Mouse (Mus musculus): ENCODE results near the gene Homer1.

Homer1 gene

DNA sequence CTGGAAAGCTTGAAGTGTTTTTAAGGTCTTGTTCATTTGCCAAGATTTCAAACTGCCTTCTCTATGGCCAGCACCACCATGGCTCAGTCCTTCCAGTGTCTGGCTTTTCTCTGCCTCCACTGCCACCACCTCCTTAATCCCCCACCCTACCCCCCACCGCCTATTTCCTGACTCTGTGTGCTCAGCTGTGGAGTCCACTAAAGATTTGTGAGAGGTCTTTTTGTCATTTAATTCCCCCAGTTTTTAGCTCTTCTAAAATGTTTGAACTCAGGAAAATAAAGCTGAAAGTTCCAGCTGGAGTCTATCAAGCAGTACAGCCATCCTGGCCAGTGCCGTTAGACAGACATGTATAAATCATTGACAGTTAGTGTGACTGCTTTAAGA is 89.8 kb downstream of the Homer1 start:
- DNase-seq (ENCODE audit: low read depth, low spot score): no peak

DNA sequence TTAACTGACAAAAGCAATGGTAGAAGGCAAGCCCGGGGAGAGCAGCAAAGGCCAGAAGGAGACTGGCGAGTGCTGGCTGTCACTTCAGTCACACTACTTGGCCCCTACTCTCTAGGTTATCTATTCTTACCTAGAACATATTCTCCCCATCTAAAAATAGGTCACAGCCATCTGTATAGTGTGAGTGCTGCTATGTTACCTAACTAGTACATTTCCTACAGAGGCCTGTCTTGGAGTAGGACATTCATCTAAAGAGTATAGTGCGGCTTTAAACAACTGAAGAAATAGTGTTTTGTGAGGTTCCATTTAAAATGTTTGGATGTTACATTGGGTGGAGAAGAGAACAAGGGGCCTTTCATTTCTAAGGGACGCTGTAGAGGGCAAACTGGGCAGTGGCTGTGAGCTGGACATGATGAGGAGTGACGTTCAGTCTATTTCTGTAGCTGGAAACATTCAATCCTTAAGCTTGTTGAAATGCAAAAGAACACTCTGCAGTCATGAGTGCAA is 100.3 kb downstream of the Homer1 start:
- peak; percentile 94 for DNase-seq (ENCODE audit: low read depth, low spot score)

DNA sequence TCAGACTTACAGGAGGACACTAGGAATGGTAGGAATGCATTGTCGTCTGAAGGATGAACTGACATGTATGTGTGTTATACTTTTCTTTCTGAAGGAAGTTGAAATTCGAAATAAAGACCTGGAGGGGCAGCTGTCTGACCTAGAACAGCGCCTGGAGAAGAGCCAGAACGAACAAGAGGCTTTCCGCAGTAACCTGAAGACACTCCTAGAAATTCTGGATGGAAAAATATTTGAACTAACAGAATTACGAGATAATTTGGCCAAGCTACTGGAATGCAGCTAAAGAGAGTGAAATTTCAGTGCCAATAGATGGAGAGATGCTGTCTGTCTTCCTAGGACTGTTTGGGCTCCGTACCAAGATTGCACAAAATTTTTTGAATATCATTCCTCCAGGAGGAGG is 102.5 kb downstream of the Homer1 start:
- peak; percentile 65 for DNase-seq (ENCODE audit: low read depth, low spot score)

DNA sequence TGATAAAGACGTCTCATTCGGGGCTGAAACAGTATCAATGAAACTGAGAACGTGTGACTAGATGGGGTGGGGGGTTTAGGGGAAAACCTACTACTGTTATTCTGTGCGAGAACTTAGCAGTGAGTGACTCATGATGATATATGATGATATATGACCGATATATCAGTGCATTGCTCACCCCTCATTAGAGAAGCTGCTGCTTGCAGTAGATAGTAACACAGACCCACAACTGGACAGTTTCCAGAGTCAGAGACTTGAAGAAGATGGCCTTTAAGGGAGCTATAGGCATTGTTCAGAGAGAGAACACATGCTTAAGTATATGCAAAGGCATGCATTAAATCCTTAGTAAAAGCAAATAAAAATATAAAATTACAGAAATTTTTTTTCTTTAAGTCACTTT is 107.4 kb downstream of the Homer1 start:
- DNase-seq (ENCODE audit: low read depth, low spot score): no peak

DNA sequence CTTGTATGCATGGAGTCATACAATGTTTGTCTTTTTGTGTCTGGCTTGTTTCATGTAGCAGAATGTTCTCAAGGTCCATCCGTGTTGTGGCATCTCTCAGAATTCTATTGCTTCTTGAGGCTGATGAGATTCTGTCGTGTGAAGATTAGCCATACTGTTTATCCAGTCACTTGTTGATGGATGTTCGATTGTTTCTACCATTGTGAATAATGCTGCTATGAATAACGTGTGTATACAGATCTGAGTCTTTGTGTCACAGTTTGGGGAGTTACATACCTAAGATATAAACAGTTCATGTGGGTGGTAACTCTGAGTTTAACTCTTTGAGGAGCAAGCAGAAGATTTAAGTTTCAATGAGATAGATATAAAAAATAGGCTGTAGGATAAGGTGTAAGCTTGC is 110.9 kb downstream of the Homer1 start:
- no peak for DNase-seq (ENCODE audit: low read depth, low spot score)

DNA sequence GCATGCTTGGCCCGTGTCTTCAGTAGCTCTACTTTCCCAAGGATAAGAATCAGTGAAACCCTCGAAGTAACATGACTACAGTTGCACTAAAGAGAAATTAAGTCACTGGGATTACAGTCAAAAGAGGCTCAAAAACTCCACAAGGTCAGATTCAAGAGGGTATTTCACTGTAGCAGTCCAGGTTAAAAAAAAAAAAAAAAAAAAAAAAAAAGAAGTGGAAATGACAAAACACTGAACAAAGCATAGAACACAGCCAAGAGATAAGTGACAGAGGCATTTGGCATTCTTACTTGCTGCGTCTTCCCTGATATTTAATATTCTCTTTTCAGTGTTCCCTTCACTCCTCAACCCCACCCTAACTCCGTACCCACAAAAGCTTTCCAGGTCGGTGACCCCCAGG is 115.6 kb downstream of the Homer1 start:
- no peak for DNase-seq (ENCODE audit: low read depth, low spot score)

DNA sequence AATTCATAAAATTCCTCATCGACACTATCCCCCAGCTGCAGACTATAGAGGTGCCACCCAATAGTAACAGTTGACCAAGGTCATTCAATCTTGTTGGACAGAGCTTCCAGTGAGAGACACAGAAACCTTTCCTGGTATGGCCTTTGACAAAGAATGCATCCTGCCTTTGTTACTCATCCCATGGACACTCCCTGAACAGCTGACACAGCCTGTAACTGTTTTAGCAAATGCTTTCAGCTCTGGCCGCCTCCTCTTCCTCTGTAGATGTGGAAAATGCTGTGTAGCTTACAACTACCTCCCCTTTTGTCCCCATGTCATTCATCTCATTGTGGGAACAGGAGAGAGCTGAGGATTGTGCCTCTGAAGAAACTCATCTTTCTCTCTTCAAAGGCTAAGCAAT is 118.9 kb downstream of the Homer1 start:
- DNase-seq (ENCODE audit: low read depth, low spot score): no peak

DNA sequence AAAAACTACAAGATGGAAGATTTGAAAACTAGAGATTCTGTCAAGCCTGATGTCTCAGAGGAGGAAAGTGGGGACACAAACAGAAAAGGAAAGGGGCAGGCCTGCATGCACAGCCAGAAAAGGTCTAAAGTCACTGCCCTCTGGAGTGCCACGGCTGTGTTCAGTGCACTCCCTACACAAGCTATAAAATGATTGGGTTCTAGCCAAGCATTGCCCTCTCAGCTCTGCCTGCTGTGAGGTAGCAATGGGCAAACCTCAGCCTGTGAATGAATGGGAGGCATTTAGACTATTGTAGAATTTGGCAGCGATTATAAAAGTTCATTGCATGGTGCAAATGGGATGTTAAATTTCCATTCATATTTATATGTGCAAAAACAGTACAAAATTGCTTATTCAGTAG is 120.3 kb downstream of the Homer1 start:
- DNase-seq (ENCODE audit: low read depth, low spot score): no peak

DNA sequence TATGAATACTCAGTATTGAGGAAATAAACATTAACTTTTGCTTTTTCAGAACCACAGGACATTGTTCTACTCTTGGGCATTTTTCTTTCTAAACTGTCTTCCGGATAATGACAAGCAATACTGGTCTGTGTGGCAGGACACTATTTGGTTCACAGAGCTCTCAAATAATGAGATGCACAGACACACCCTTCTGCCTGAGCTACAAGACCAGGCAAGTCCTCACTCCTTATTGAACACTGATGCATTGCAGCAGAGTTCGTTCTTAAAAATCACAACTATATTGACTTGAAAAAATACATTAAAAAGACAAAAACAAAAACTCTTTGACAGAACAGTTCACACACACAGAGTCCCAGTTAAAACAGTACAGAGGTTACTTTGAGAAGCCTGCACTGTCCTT is 123.8 kb downstream of the Homer1 start:
- DNase-seq (ENCODE audit: low read depth, low spot score): no peak

DNA sequence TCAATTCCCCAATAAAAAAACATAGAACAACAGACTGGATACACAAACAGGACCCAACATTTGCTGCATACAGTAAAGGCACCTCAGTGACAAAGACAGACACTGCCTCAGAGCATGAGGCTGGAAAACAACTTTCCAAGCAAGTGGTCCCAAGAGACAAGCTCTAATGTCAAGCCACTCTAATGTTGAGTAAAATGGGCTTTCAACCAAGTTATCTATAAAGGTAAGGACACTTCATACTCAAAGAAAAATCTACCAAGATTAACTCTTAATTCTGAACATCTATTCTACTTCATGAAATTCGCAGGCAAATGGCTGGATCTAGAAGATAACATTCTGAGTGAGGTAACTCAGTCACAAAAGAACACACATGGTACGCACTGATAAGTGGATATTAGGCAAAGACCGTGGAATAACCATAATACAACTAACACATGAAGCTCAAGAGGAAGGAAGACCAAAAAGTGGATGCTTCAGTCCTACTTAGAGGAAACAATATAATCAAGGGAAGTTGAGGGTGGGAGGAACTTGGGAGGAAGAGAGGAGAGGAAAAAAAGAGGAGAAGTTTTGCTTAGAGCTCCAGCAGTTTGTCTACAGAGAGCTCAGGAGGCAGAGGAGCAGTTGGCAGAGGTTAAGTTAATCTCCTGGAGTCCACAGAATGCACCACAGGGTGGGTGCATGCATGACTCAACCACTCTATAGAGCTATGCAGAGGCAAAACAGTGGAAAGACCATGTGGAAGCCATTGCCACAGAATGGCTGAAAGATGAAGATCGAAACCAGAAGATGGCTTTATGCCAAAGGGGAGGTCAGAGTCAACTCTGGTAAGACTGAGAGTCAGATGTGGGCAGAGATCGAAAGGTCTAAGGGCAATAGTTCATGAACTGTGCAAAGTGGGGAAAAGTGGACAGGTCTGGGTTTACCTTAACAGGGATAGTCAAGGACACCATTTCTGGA is 128.8 kb downstream of the Homer1 start:
- no peak for DNase-seq (ENCODE audit: low read depth, low spot score)

DNA sequence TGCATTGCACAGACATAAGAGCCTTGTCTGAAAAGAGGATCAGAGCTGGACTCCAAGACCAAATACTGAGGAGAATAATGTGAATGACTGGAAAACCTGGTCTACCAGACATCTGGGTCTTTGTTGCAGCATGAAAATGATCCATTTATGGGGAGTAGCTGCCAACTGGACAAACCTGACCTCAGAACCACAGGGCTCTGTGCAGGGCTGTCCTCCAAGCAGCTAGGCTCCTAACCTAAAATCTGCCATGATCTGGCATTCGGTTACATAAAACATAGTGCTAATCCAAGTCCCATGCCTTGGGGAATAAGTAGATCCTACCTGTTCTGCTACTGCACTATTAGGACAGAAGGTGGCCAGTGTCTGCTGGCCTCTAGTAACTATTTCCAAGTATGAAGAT is 129.8 kb downstream of the Homer1 start:
- DNase-seq (ENCODE audit: low read depth, low spot score): peak; percentile 48

DNA sequence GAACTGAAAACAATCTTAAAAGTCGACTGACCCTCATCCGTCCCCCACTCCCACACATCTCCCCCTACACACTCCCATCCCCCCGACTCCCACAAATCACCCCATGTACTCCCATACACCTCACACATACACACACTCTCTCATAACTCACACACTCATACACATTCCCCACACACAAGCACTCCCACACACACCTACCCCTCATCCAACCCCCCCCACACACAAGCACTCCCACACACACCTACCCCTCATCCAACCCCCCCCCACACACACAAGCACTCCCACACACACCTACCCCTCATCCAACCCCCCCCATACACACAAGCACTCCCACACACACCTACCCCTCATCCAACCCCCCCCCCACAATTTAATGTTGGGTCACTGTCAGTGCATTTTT is 140.7 kb downstream of the Homer1 start:
- DNase-seq (ENCODE audit: low read depth, low spot score): no peak

DNA sequence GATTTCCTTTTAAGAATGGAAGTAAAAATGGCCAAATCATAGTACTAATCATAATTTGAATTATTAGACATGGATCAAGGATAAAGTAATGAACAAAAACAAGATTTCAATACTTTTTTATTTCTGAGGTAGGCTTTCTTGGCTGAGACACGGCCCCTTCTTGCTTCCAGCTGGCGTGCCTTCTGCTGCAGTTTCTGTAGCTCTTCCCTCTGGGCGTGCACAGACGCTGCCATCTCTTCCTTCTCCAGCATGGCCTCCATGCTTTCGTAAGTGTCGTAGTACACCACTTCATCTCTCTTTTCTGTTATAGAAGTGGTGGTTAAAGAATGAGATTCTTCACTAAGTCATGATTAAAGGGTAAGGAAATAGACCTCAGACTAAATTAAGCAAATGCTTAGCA is 153.8 kb downstream of the Homer1 start:
- peak; percentile 94 for DNase-seq (ENCODE audit: low read depth, low spot score)
